ENCODE assay signal across 18 mouse cellular contexts in the genomic region with DNA sequence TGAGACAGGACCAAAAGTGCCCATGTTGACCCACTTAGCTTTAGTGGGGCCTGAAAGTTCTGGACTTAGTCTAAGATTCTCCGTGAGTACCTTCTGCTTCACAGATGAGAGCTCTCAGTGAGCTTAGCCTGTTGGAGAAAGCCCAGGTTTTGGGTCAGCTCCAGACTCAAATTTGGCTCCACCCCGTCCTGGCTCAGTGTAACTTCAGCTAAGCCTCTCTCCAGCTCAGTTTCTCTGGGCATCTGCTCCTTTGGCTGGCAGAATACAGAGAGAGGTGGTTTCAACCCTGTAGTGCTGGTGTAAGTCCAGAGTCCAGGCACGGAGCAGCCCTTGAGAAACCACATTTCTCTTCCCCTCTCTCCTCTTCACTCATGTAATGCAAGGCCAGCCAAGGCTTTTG. TPM values are rescaled to one million over a fixed set of nuclear protein-coding genes. Genes with fewer than 3 reads are reported as not detected.
DNase-seq lines count a peak whose midpoint lies in the region; ATAC-seq and TF ChIP-seq lines count a peak whose summit lies in the region.
"Had no signal": no experiment of that assay in that cellular context is flagged by ENCODE, and none has a peak within 500 bp of the region (broad histone marks: within the 10 kb centered on the region; RNA-seq: fewer than 3 reads in every experiment).

No protein-coding gene starts in this region.

- 47% methylated on average over 3 of the region's 3 CpGs for WGBS in embryonic facial prominence, embryonic 14.5 days
- WGBS in embryonic facial prominence, embryonic 10.5 days = 78% methylated on average over 3 of the region's 3 CpGs
- 69% methylated on average over 3 of the region's 3 CpGs for WGBS in intestine, embryonic 14.5 days
- WGBS in intestine, postnatal 0 days = 65% methylated on average over 3 of the region's 3 CpGs

- no peak for ATAC-seq in embryonic facial prominence, embryonic 14.5 days (ENCODE audit: low read depth)
- no peak for ATAC-seq in intestine, embryonic 14.5 days (replicated peaks; ENCODE audit: low FRiP score, low TSS enrichment, low read depth)
- ATAC-seq in intestine, postnatal 0 days = no peak
- ATAC-seq: intestine, embryonic 16.5 days had no signal

- TF ChIP-seq CTCF in intestine, postnatal 0 days (IDR thresholded peaks at IDR 0.05; ENCODE audit: low read depth) = no peak

- no peak overlapping the region for H3K27ac ChIP-seq in embryonic facial prominence, embryonic 14.5 days (replicated peaks; ENCODE audit: low read depth, low read length)
- no peak overlapping the region for H3K27ac ChIP-seq in embryonic facial prominence, embryonic 10.5 days (replicated peaks)
- no peak overlapping the region for H3K27ac ChIP-seq in intestine, embryonic 14.5 days (ENCODE audit: low read depth)
- no peak overlapping the region for H3K27ac ChIP-seq in intestine, postnatal 0 days (ENCODE audit: low read depth, low read length)
- H3K27ac ChIP-seq: embryonic facial prominence, embryonic 15.5 days; heart, adult 2 months; neural tube, embryonic 12.5 days had no signal

- no peaks in the 10 kb centered on the region for H3K27me3 ChIP-seq in embryonic facial prominence, embryonic 14.5 days (replicated peaks; ENCODE audit: control insufficient read depth, insufficient read depth, low read length)
- H3K27me3 ChIP-seq in embryonic facial prominence, embryonic 10.5 days (replicated peaks; ENCODE audit: low read depth, poor library complexity, severe bottlenecking) = no peaks in the 10 kb centered on the region
- H3K27me3 ChIP-seq in intestine, embryonic 14.5 days (replicated peaks; ENCODE audit: control insufficient read depth, insufficient read depth, low read length) = 0 out of 2 replicates have a peak, but pooled peaks cover 3% of the 10 kb centered on the region
- no peaks in the 10 kb centered on the region for H3K27me3 ChIP-seq in intestine, postnatal 0 days (replicated peaks; ENCODE audit: control insufficient read depth, insufficient read depth, low read length)
- H3K27me3 ChIP-seq: embryonic facial prominence, embryonic 15.5 days; neural tube, embryonic 12.5 days had no signal

- no peaks in the 10 kb centered on the region for H3K4me1 ChIP-seq in embryonic facial prominence, embryonic 14.5 days (ENCODE audit: control insufficient read depth, insufficient read depth, low read length)
- no peaks in the 10 kb centered on the region for H3K4me1 ChIP-seq in embryonic facial prominence, embryonic 10.5 days
- no peaks in the 10 kb centered on the region for H3K4me1 ChIP-seq in intestine, embryonic 14.5 days (replicated peaks; ENCODE audit: control insufficient read depth, insufficient read depth, low read length)
- H3K4me1 ChIP-seq in intestine, postnatal 0 days (replicated peaks; ENCODE audit: control insufficient read depth, insufficient read depth, low read length) = no peaks in the 10 kb centered on the region
- H3K4me1 ChIP-seq: neural tube, embryonic 12.5 days had no signal

- H3K4me3 ChIP-seq in embryonic facial prominence, embryonic 14.5 days (ENCODE audit: low read depth, low read length) = no peak overlapping the region
- no peak overlapping the region for H3K4me3 ChIP-seq in embryonic facial prominence, embryonic 10.5 days
- H3K4me3 ChIP-seq in intestine, embryonic 14.5 days (ENCODE audit: low read depth, low read length) = no peak overlapping the region
- no peak overlapping the region for H3K4me3 ChIP-seq in intestine, postnatal 0 days (ENCODE audit: low read depth, low read length)
- H3K4me3 ChIP-seq: embryonic facial prominence, embryonic 15.5 days; heart, adult 2 months; neural tube, embryonic 12.5 days had no signal

- DNase-seq in embryonic facial prominence, embryonic 14.5 days (ENCODE audit: low spot score) = peak; percentile 32
- DNase-seq in embryonic facial prominence, embryonic 10.5 days (ENCODE audit: low spot score) = no peak
- DNase-seq in intestine, embryonic 14.5 days (ENCODE audit: low spot score) = peak; percentile 39
- peak; percentile 29 for DNase-seq in Muller cell, postnatal 12 days (ENCODE audit: inconsistent ontology term)
- DNase-seq in cerebellum, adult 11-12 months = peak; percentile 92
- no peak for DNase-seq in ovary, postnatal 36 days (ENCODE audit: low spot score)
- DNase-seq in ovary, postnatal 14 days (ENCODE audit: low spot score) = no peak
- DNase-seq: heart, postnatal 36 days; lung, postnatal 36 days; midbrain, embryonic 14.5 days; right cerebral cortex, adult 18-20 months; thymus, postnatal 14 days had no signal

- H3K9me3 ChIP-seq in embryonic facial prominence, embryonic 14.5 days (ENCODE audit: control insufficient read depth, low read length) = no peaks in the 10 kb centered on the region
- H3K9me3 ChIP-seq in embryonic facial prominence, embryonic 10.5 days = no peaks in the 10 kb centered on the region
- no peaks in the 10 kb centered on the region for H3K9me3 ChIP-seq in intestine, embryonic 14.5 days (ENCODE audit: control insufficient read depth, low read length)
- H3K9me3 ChIP-seq in intestine, postnatal 0 days (ENCODE audit: control insufficient read depth) = no peaks in the 10 kb centered on the region
- H3K9me3 ChIP-seq: embryonic facial prominence, embryonic 15.5 days; G1E; neural tube, embryonic 12.5 days had no signal

- H3K36me3 ChIP-seq in embryonic facial prominence, embryonic 14.5 days (ENCODE audit: control insufficient read depth, insufficient read depth, low read length) = no peaks in the 10 kb centered on the region
- H3K36me3 ChIP-seq in embryonic facial prominence, embryonic 10.5 days (replicated peaks) = no peaks in the 10 kb centered on the region
- no peaks in the 10 kb centered on the region for H3K36me3 ChIP-seq in intestine, embryonic 14.5 days (ENCODE audit: control insufficient read depth, insufficient read depth, low read length)
- H3K36me3 ChIP-seq in intestine, postnatal 0 days (ENCODE audit: control insufficient read depth, insufficient read depth) = no peaks in the 10 kb centered on the region
- H3K36me3 ChIP-seq: embryonic facial prominence, embryonic 15.5 days; G1E; neural tube, embryonic 12.5 days had no signal

- H3K9ac ChIP-seq in embryonic facial prominence, embryonic 14.5 days (ENCODE audit: low read depth, low read length) = no peak overlapping the region
- H3K9ac ChIP-seq in intestine, embryonic 14.5 days (ENCODE audit: low read length) = no peak overlapping the region
- H3K9ac ChIP-seq in intestine, postnatal 0 days (ENCODE audit: low read depth, low read length) = no peak overlapping the region
- H3K9ac ChIP-seq: embryonic facial prominence, embryonic 15.5 days; neural tube, embryonic 12.5 days had no signal

- no peak overlapping the region for H3K4me2 ChIP-seq in embryonic facial prominence, embryonic 14.5 days (ENCODE audit: low read depth, low read length)
- no peak overlapping the region for H3K4me2 ChIP-seq in intestine, embryonic 14.5 days (ENCODE audit: low read length)
- H3K4me2 ChIP-seq in intestine, postnatal 0 days (replicated peaks; ENCODE audit: low read depth) = no peak overlapping the region
- H3K4me2 ChIP-seq: embryonic facial prominence, embryonic 15.5 days; neural tube, embryonic 12.5 days had no signal

RNA-seq across cellular contexts. Expression of gene Api5, which starts 29.8 kb away (rescaled TPM):
- 139 and 150 TPM in 2 replicates for polyA plus RNA-seq in embryonic facial prominence, embryonic 14.5 days (2014; fragmentation: Nextera tagmentation; extraction: Ambion mirVana)
- 224 and 230 TPM in 2 replicates for polyA plus RNA-seq in embryonic facial prominence, embryonic 10.5 days (2016; fragmentation: Nextera tagmentation; extraction: Ambion mirVana)
- 157 and 166 TPM in 2 replicates for polyA plus RNA-seq in intestine, embryonic 14.5 days (2014; fragmentation: Nextera tagmentation; extraction: Ambion mirVana)
- polyA plus RNA-seq in intestine, postnatal 0 days (2015; fragmentation: Nextera tagmentation; extraction: Ambion mirVana) = 47.6 and 48.8 TPM in 2 replicates

Comparison
In these comparisons a context has a peak if more than half of its experiments do, and no peak if none do; other contexts are left out.
1. DNase-seq: peak in embryonic facial prominence, embryonic 14.5 days (single experiment), intestine, embryonic 14.5 days (single experiment), Muller cell, postnatal 12 days (single experiment) and cerebellum, adult 11-12 months (single experiment); none in embryonic facial prominence, embryonic 10.5 days (single experiment), ovary, postnatal 36 days (single experiment) and ovary, postnatal 14 days (single experiment).